Mouse (Mus musculus) erythroblast, embryonic 14.5 days (primary cell): ENCODE measurements around the gene Syde2. TPM values are rescaled to one million over a fixed set of nuclear protein-coding genes. Genes with fewer than 3 reads are reported as not detected.

Experiments
- H3K27me3 ChIP-seq: 2 replicates; pipeline ENCODE4 v1.6.1; 2012; ENCODE audit warnings: inconsistent platforms; ENCODE audit not compliant: control insufficient read depth
- H3K36me3 ChIP-seq: 2 replicates; pipeline ENCODE4 v1.6.1; 2012; ENCODE audit warnings: mild to moderate bottlenecking, inconsistent platforms; ENCODE audit not compliant: control insufficient read depth
- H3K4me1 ChIP-seq: 2 replicates; pipeline ENCODE4 v1.6.1; 2012; ENCODE audit warnings: inconsistent platforms; ENCODE audit not compliant: control insufficient read depth
- H3K4me3 ChIP-seq: replicated peaks from 2 replicates; pipeline ENCODE3; 2012; ENCODE audit warnings: moderate library complexity, mild to moderate bottlenecking, inconsistent platforms
- H3K9me3 ChIP-seq: 2 replicates; pipeline ENCODE4 v1.6.1; 2012; ENCODE audit warnings: low read length, inconsistent platforms, mixed read lengths; ENCODE audit not compliant: control insufficient read depth
- GATA1 ChIP-seq: IDR thresholded peaks from 2 replicates; pipeline ENCODE4 v1.6.1; 2012; ENCODE audit warnings: low read length, inconsistent platforms, mixed read lengths
- TAL1 ChIP-seq: IDR thresholded peaks from 3 replicates; pipeline ENCODE4 v1.6.1; 2012; ENCODE audit warnings: low read length, inconsistent platforms, mixed read lengths
- polyA plus RNA-seq: library from polyadenylated mRNA; stranded (reverse); fragments of >175 nt; gene quantifications from 2 replicates; pipeline ENCODE4 v1.2.3, GENCODE M21; 2012

The Syde2 gene
- polyA plus RNA-seq, 1 experiment = not detected

GRCm38 (mm10) chr3:146039132-146039903, 51.6 kb downstream of the Syde2 start:
- Histone ChIP-seq H3K27me3 (no peaks in the 10 kb centered on the region), H3K4me1 (no peaks in the 10 kb centered on the region), H3K4me3 (no peak overlapping the region), H3K36me3 (no peaks in the 10 kb centered on the region), H3K9me3 (no peaks in the 10 kb centered on the region)
- no peak for TF ChIP-seq GATA1
- no peak for TF ChIP-seq TAL1

DNA sequence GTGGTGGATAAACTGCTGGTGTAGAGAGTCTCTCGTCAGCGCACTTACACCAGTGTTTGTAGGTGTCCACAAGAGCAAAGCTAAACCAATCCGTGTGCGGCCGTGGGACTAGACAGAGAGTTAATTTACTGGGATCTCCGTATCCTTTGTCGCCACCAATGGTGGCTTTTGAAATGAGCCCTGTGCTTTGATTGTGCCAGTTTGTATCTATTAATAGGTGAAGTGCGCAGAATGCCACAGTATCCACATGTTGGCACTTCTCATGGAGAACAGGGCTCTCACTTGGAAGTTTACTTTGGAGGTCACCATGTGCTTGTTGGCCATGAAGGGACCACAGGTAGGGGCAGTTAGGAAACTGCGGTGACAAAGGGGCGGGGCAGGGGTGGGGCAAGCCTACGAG, 53.7 kb downstream of the Syde2 start:
- no peaks in the 10 kb centered on the region for H3K36me3 ChIP-seq
- no peaks in the 10 kb centered on the region for H3K4me1 ChIP-seq
- no peaks in the 10 kb centered on the region for H3K27me3 ChIP-seq
- no peak overlapping the region for H3K4me3 ChIP-seq
- TF ChIP-seq GATA1 = no peak
- no peak for TF ChIP-seq TAL1
- no peaks in the 10 kb centered on the region for H3K9me3 ChIP-seq

- H3K27me3 ChIP-seq = no peaks in the 10 kb centered on the region
- no peak overlapping the region for H3K4me3 ChIP-seq
Measured at GRCm38 (mm10) chr3:146044977-146045376, 57.3 kb downstream of the Syde2 start.

DNA sequence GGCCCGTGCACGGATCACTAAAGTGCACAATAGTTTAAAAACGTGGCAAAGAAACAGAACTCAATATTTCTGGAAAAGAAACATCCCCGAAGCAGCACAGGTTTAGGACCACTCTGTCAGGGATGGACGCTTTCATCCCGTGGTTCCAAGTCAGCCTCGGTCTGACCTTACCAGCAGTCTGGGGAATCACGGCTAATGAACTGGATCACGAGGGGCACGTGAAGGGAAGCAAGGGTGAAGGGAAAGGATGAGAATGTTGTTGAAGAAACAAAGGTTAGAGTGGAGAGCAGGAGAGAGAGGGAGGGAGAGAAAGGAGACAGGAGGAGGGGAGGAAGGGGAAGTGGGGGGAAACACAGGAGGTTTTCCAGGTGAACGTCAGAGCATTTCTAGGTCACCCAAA, 58.4 kb downstream of the Syde2 start:
- H3K4me1 ChIP-seq = peaks cover 7% of the 10 kb centered on the region
- no peak overlapping the region for H3K4me3 ChIP-seq
- H3K36me3 ChIP-seq = no peaks in the 10 kb centered on the region
- TF ChIP-seq GATA1 = no peak
- TF ChIP-seq TAL1 = no peak
- H3K9me3 ChIP-seq = no peaks in the 10 kb centered on the region
- no peaks in the 10 kb centered on the region for H3K27me3 ChIP-seq

More at GRCm38 (mm10) chr3:146044977-146045376, 57.3 kb downstream of the Syde2 start:
- Histone ChIP-seq H3K36me3 (no peaks in the 10 kb centered on the region), H3K4me1 (peaks cover 7% of the 10 kb centered on the region), H3K9me3 (no peaks in the 10 kb centered on the region)
- TF ChIP-seq TAL1 (no peak), GATA1 (no peak)

GRCm38 (mm10) chr3:146047704-146048207, 60.1 kb downstream of the Syde2 start:
- peaks cover 7% of the 10 kb centered on the region for H3K4me1 ChIP-seq
- no peaks in the 10 kb centered on the region for H3K9me3 ChIP-seq
- peak overlapping the region; percentile 29 for H3K4me3 ChIP-seq
- no peaks in the 10 kb centered on the region for H3K27me3 ChIP-seq
- TF ChIP-seq GATA1 (no peak), TAL1 (no peak)
- H3K36me3 ChIP-seq = no peaks in the 10 kb centered on the region

- Histone ChIP-seq H3K4me1 (peaks cover 7% of the 10 kb centered on the region), H3K9me3 (no peaks in the 10 kb centered on the region), H3K36me3 (no peaks in the 10 kb centered on the region), H3K4me3 (no peak overlapping the region), H3K27me3 (no peaks in the 10 kb centered on the region)
- TF ChIP-seq TAL1 (no peak), GATA1 (no peak)
Measured at GRCm38 (mm10) chr3:146049951-146050350, 62.3 kb downstream of the Syde2 start.

GRCm38 (mm10) chr3:146051277-146052007, 63.8 kb downstream of the Syde2 start:
- TF ChIP-seq TAL1 = no peak
- H3K27me3 ChIP-seq = no peaks in the 10 kb centered on the region
- no peak overlapping the region for H3K4me3 ChIP-seq
- peaks cover 7% of the 10 kb centered on the region for H3K4me1 ChIP-seq
- H3K36me3 ChIP-seq = no peaks in the 10 kb centered on the region
- no peaks in the 10 kb centered on the region for H3K9me3 ChIP-seq

DNA sequence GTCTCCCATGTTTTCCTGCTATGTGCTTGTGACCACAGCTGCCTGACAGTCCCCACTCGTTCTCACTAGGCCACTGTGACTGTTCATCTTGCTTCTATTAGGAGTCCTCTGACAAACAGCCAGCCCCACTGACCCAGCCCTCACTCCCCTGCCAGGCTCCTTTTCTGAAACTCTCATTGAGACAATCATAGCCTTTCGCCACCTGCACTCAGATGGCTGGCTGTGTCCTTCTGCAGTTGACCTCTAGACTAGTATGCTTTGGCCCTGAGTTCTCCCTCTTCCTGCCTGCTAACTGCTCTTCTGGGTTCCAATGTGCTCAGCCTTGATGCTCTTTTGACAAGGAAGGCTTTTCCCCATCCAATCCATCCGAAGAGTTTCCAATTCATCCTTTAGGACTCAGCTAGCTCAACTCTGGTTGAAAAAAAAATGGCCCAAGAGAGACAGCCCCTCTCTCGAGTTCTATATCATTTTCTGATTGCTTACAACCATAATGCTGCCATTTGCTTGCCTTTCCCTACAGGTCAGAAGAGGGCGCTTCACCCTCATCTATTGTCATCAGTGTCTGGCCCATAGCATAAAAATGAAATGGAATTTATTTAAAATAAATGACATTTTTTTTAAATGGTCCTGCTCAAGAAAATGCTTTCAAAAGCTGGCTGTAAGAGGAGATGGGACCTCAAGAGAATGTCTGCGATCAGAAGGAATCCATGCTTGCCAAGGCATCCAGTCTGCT, 65.6 kb downstream of the Syde2 start:
- Histone ChIP-seq H3K9me3 (no peaks in the 10 kb centered on the region), H3K27me3 (peaks cover 3% of the 10 kb centered on the region; the same call in 1 of the 2 replicates), H3K4me3 (no peak overlapping the region), H3K4me1 (no peaks in the 10 kb centered on the region), H3K36me3 (no peaks in the 10 kb centered on the region)
- TF ChIP-seq TAL1 = no peak
- TF ChIP-seq GATA1 = no peak

DNA sequence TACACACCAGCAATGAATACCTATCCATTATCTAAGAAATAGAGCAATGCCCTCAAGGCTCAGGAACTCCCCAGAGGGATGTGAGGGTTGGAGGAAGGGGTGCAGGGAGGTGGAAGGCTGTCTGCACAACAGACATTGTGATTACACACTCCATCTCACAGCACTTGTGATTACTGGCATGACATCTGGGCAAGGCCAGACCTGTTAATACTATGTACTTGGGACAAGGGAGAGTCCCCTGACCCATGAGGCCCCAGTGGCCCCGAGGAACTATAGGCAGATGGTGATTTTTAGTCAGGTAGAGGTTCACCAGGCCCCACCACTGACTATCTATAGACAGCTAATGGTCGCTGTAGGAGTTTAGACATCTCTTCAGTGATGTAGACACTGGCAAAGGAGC, 66.2 kb downstream of the Syde2 start:
- Histone ChIP-seq H3K27me3 (peaks cover 3% of the 10 kb centered on the region; the same call in 1 of the 2 replicates), H3K4me3 (no peak overlapping the region), H3K36me3 (no peaks in the 10 kb centered on the region), H3K9me3 (no peaks in the 10 kb centered on the region), H3K4me1 (no peaks in the 10 kb centered on the region)
- no peak for TF ChIP-seq GATA1
- no peak for TF ChIP-seq TAL1
